Mouse (Mus musculus) liver, embryonic 13.5 days (tissue): Measurements from ENCODE around the gene Dhx32. TPM values are rescaled to one million over a fixed set of nuclear protein-coding genes. Genes with fewer than 3 reads are reported as not detected.
"Not testable (repeated sequence)": the region's sequence is repeated elsewhere in the genome, so short reads cannot be mapped to it uniquely, and the experiment has no call there.

Experiments used
- ATAC-seq: fragments of 200-750 bp; cut with Nextera tagmentation; 2 replicates; pipeline ENCODE4 v1.8.0; 2017; ENCODE audit warnings: low read depth, mild to moderate bottlenecking, moderate number of reproducible peaks, moderate library complexity
- DNase-seq: peaks from one replicate; pipeline ENCODE4 v3.0.0; 2022
- H3K27ac ChIP-seq: fragments of 300-500 bp; sonication (generic); 2 replicates; pipeline ENCODE4 v1.5.1; 2015; ENCODE audit warnings: moderate library complexity, mild to moderate bottlenecking, inconsistent platforms
- H3K27me3 ChIP-seq: fragments of 300-500 bp; sonication (generic); 2 replicates; pipeline ENCODE4 v1.6.1; 2015; ENCODE audit warnings: mild to moderate bottlenecking, inconsistent platforms
- H3K36me3 ChIP-seq: fragments of 300-500 bp; sonication (generic); 2 replicates; pipeline ENCODE4 v1.6.1; 2015; ENCODE audit warnings: mild to moderate bottlenecking, inconsistent platforms
- H3K4me1 ChIP-seq: fragments of 300-500 bp; sonication (generic); replicated peaks from 2 replicates; pipeline ENCODE4 v1.6.1; 2015; ENCODE audit warnings: inconsistent platforms
- H3K4me2 ChIP-seq: fragments of 300-500 bp; sonication (generic); 2 replicates; pipeline ENCODE4 v1.6.1; 2015; ENCODE audit warnings: inconsistent platforms, mild to moderate bottlenecking, moderate library complexity
- H3K4me3 ChIP-seq: fragments of 300-500 bp; sonication (generic); replicated peaks from 2 replicates; pipeline ENCODE4 v1.5.1; 2015; ENCODE audit warnings: mild to moderate bottlenecking, inconsistent platforms
- H3K9ac ChIP-seq: fragments of 300-500 bp; sonication (generic); 2 replicates; pipeline ENCODE4 v1.6.1; 2015; ENCODE audit warnings: mild to moderate bottlenecking, inconsistent platforms
- H3K9me3 ChIP-seq: fragments of 300-500 bp; sonication (generic); replicated peaks from 2 replicates; pipeline ENCODE4 v1.6.1; 2016; ENCODE audit warnings: inconsistent platforms
- WGBS: fragments of 180-500 bp; shearing (Covaris S2); methylation state at CpG from one replicate; pipeline ENCODE4 v1.1.7; 2015; ENCODE audit not compliant: insufficient replicate concordance; 5-methylcytosine and 5-hydroxymethylcytosine counted together
- polyA plus RNA-seq: library from polyadenylated mRNA; unstranded; fragments of >200 nt; fragmentation: Nextera tagmentation; extraction: Ambion mirVana; gene quantifications from 2 replicates; pipeline ENCODE4 v1.2.1, GENCODE M21; 2015

The Dhx32 gene
- polyA plus RNA-seq, 1 experiment from 2014 or later: 13.1 TPM

DNA sequence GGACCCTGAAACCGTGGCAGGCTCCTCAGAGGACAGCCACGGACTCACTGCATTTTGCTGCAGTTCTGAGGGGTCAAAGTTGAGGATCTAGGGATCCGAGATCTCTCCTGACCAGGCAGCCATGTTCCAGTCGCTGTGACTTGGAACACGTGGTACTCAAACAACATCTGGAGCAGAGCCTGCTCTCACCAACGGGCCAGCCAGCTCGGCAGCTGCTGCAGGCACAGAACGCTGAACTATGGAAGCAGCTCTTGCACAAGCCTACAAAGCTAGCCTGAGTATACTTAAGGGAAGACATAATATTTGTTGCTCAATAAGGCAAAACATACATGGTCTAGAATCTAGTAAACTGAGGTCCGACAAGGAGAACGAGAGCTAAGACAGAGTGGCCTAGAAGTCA lies 57.0 kb downstream of the Dhx32 start:
- Histone ChIP-seq H3K27ac (no peak overlapping the region), H3K9me3 (no peaks in the 10 kb centered on the region), H3K27me3 (no peaks in the 10 kb centered on the region), H3K4me2 (no peak overlapping the region), H3K4me3 (no peak overlapping the region), H3K9ac (no peak overlapping the region), H3K36me3 (peaks cover 36% of the 10 kb centered on the region), H3K4me1 (peaks cover 1% of the 10 kb centered on the region; the same call in 1 of the 2 replicates)
- WGBS: 72% methylated on average over 10 of the region's 10 CpGs
- ATAC-seq (no peak), DNase-seq (no peak)

DNA sequence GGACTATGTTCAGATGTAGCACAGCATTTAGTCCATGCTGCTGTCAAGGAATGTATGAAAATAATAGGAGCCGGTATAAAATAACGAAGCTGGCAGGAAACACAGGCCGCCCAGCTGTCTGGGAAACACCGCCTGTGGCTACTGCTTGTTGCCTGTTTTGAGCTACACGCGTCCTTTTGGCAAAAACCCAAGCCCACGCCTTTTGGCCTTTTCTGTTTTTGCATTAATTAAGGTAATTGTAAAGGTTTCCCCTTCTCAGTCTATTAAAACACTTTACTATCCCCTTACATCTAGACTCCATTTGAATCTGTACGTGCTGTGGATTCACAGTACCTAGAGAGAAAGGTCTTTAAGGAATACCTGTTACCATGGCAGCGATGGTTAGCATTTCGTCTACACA lies 57.7 kb downstream of the Dhx32 start:
- Histone ChIP-seq H3K27ac (no peak overlapping the region), H3K4me2 (no peak overlapping the region), H3K27me3 (no peaks in the 10 kb centered on the region), H3K36me3 (peaks cover 43% of the 10 kb centered on the region), H3K9me3 (no peaks in the 10 kb centered on the region), H3K4me3 (no peak overlapping the region), H3K9ac (no peak overlapping the region), H3K4me1 (no peaks in the 10 kb centered on the region)
- 79% methylated on average over 10 of the region's 10 CpGs for WGBS
- DNase-seq (no peak), ATAC-seq (no peak)

- ATAC-seq (no peak), DNase-seq (no peak)
- Histone ChIP-seq H3K4me2 (no peak overlapping the region), H3K27me3 (no peaks in the 10 kb centered on the region), H3K9me3 (no peaks in the 10 kb centered on the region), H3K4me1 (no peaks in the 10 kb centered on the region), H3K4me3 (no peak overlapping the region), H3K36me3 (peaks cover 86% of the 10 kb centered on the region), H3K27ac (no peak overlapping the region), H3K9ac (no peak overlapping the region)
- WGBS: 89% methylated on average over 11 of the region's 11 CpGs
Observed at GRCm38 (mm10) chr7:133720616-133721015, 61.9 kb downstream of the Dhx32 start.

DNA sequence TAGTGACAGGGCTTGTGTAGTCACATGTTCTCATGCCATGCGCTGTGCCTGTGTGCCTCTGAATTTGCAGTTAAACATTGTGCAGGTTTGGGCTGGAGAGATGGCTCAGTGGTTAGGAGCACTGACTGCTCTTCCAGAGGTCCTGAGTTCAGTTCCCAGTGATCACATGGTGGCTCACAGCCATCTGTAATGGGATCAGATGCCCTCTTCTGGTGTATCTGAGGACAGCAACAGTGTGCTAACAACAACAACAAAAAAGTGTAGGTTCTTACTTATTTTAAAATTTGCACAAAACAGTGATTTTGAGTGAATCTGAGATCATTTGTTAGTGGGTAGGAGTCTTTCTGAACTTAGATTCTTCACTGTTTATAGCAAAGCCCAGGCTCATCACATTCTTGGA lies 63.9 kb downstream of the Dhx32 start:
- no peaks in the 10 kb centered on the region for H3K4me1 ChIP-seq
- no peak for ATAC-seq
- H3K9ac ChIP-seq: no peak overlapping the region
- H3K27ac ChIP-seq: no peak overlapping the region
- H3K4me2 ChIP-seq: no peak overlapping the region
- no peak for DNase-seq
- no peak overlapping the region for H3K4me3 ChIP-seq
- no peaks in the 10 kb centered on the region for H3K27me3 ChIP-seq
- WGBS: 85% methylated on average over 1 of the region's 1 CpGs
- no peaks in the 10 kb centered on the region for H3K9me3 ChIP-seq
- H3K36me3 ChIP-seq: peaks cover 97% of the 10 kb centered on the region

- Histone ChIP-seq H3K36me3 (peaks cover 92% of the 10 kb centered on the region), H3K4me1 (peaks cover 3% of the 10 kb centered on the region; the same call in 1 of the 2 replicates), H3K27ac (no peak overlapping the region), H3K9me3 (no peaks in the 10 kb centered on the region), H3K4me3 (no peak overlapping the region), H3K9ac (no peak overlapping the region), H3K27me3 (no peaks in the 10 kb centered on the region), H3K4me2 (no peak overlapping the region)
- WGBS: 91% methylated on average over 4 of the region's 4 CpGs
- ATAC-seq (no peak), DNase-seq (no peak)
Observed at GRCm38 (mm10) chr7:133715387-133715786, 67.1 kb downstream of the Dhx32 start.

DNA sequence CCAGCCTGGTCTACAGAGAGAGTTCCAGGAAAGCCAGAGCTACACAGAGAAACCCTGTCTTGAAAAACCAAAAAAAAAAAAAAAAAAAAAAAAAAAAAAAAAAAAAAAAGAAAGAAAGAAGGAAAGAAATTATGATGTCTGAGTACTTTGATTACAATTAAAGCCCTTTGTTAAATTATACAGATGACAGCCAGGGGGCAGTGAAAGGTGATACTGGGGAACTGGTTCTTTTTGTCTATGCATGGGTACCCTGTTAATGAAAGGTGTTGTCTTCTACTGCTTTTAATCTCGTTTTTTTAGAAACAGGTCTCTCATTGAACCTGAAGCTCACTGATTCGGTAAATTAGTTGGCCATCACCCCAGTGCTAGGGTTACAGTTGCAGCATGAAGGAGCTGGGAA lies 75.2 kb downstream of the Dhx32 start:
- H3K27me3 ChIP-seq: no peaks in the 10 kb centered on the region
- ATAC-seq (no peak), DNase-seq (no peak)
- peak overlapping the region; percentile 40; the same call in 1 of the 2 replicates for H3K27ac ChIP-seq
- peaks cover 64% of the 10 kb centered on the region for H3K4me1 ChIP-seq
- no peak overlapping the region for H3K9ac ChIP-seq
- peaks cover 18% of the 10 kb centered on the region for H3K36me3 ChIP-seq
- peak overlapping the region; percentile 87 for H3K4me3 ChIP-seq
- H3K9me3 ChIP-seq: no peaks in the 10 kb centered on the region
- 73% methylated on average over 2 of the region's 2 CpGs for WGBS
- H3K4me2 ChIP-seq: peak overlapping the region; percentile 89

DNA sequence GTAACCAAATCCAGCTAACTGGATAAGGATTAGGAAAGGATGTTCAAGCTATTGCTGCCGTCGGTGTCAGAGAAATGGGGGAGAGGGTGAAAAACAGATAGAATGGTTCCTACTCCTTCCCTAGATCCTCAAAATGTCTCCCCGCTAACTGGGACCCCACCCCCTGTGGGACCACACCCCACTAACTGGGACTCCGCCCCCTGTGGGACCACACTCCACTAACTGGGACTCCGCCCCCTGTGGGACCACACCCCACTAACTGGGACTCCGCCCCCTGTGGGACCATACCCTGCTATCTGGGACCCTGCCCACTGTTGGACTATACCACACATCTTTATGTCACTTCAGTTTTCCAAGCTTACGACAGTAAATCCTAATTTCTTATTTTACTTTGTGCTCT lies 78.6 kb downstream of the Dhx32 start:
- ATAC-seq (no peak), DNase-seq (no peak)
- Histone ChIP-seq H3K9me3 (no peaks in the 10 kb centered on the region), H3K27ac (peak overlapping the region; percentile 74), H3K9ac (no peak overlapping the region), H3K4me2 (no peak overlapping the region), H3K27me3 (no peaks in the 10 kb centered on the region), H3K4me1 (peaks cover 75% of the 10 kb centered on the region), H3K4me3 (no peak overlapping the region), H3K36me3 (peaks cover 35% of the 10 kb centered on the region)
- WGBS: 89% methylated on average over 7 of the region's 7 CpGs

- Histone ChIP-seq H3K4me2 (peak overlapping the region; percentile 81), H3K4me1 (peaks cover 79% of the 10 kb centered on the region), H3K9ac (peak overlapping the region; percentile 81), H3K27ac (peak overlapping the region; percentile 100), H3K4me3 (peak overlapping the region; percentile 74), H3K9me3 (no peaks in the 10 kb centered on the region), H3K27me3 (no peaks in the 10 kb centered on the region), H3K36me3 (peaks cover 46% of the 10 kb centered on the region)
- peak; percentile 84 for ATAC-seq
- peak; percentile 88 for DNase-seq
- 20% methylated on average over 10 of the region's 10 CpGs for WGBS
Observed at GRCm38 (mm10) chr7:133702333-133702732, 80.2 kb downstream of the Dhx32 start.

DNA sequence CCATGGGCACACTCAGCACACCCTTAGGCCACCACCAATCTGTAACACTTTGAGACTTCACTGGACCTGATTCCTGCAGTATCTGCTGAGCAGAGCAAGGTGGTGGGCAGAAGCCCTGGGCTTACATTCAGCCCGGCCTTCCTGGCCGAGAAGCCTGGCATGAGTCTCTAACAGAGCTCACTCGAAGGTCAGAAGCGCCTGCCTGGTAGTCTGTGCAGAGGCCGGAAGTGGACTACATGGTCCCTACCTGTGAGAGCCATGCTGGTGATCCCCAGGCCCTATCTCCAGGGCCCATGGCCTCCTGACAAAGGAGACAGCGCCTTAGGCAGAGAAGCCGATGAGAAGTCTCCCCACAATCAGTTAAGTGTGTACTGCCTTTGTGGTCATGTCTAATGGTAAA lies 81.2 kb downstream of the Dhx32 start:
- no peaks in the 10 kb centered on the region for H3K9me3 ChIP-seq
- H3K4me1 ChIP-seq: peaks cover 85% of the 10 kb centered on the region
- H3K4me2 ChIP-seq: peak overlapping the region; percentile 81
- H3K36me3 ChIP-seq: peaks cover 56% of the 10 kb centered on the region
- peak overlapping the region; percentile 74 for H3K4me3 ChIP-seq
- peak overlapping the region; percentile 81 for H3K9ac ChIP-seq
- 0 out of 2 replicates have a peak, but pooled peaks have one; percentile 3 for ATAC-seq
- H3K27ac ChIP-seq: peak overlapping the region; percentile 100
- H3K27me3 ChIP-seq: no peaks in the 10 kb centered on the region
- no peak for DNase-seq
- 44% methylated on average over 7 of the region's 7 CpGs for WGBS

- DNase-seq (no peak), ATAC-seq (no peak)
- Histone ChIP-seq H3K4me2 (peak overlapping the region; percentile 81), H3K36me3 (peaks cover 71% of the 10 kb centered on the region), H3K27ac (peak overlapping the region; percentile 100), H3K9me3 (no peaks in the 10 kb centered on the region), H3K27me3 (no peaks in the 10 kb centered on the region), H3K9ac (peak overlapping the region; percentile 81), H3K4me3 (peak overlapping the region; percentile 74), H3K4me1 (peaks cover 84% of the 10 kb centered on the region)
- 59% methylated on average over 4 of the region's 4 CpGs for WGBS
Observed at GRCm38 (mm10) chr7:133699885-133700284, 82.6 kb downstream of the Dhx32 start.

GRCm38 (mm10) chr7:133698021-133698709 lies 84.4 kb downstream of the Dhx32 start:
- peaks cover 72% of the 10 kb centered on the region for H3K36me3 ChIP-seq

DNA sequence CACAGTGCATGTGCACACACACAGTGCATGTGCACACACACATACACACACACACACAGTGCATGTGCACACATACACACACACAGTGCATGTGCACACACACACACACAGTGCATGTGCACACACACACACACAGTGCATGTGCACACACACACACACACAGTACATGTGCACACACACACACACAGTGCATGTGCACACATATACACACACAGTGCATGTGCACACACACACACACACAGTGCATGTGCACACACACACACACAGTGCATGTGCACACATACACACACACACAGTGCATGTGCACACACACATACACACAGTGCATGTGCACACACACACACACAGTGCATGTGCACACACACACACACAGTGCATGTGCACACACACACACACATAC lies 96.9 kb downstream of the Dhx32 start:
- not testable (repeated sequence) for ATAC-seq, H3K9ac ChIP-seq, H3K27me3 ChIP-seq, H3K9me3 ChIP-seq, H3K4me1 ChIP-seq, H3K27ac ChIP-seq, DNase-seq, H3K4me3 ChIP-seq, H3K4me2 ChIP-seq
- peaks cover 65% of the 10 kb centered on the region for H3K36me3 ChIP-seq

More at GRCm38 (mm10) chr7:133698021-133698709, 84.4 kb downstream of the Dhx32 start:
- H3K27ac ChIP-seq: peak overlapping the region; percentile 100
- H3K9me3 ChIP-seq: no peaks in the 10 kb centered on the region
- WGBS: 21% methylated on average over 12 of the region's 12 CpGs
- peak overlapping the region; percentile 81 for H3K4me2 ChIP-seq
- peak overlapping the region; percentile 74 for H3K4me3 ChIP-seq
- H3K4me1 ChIP-seq: peaks cover 73% of the 10 kb centered on the region
- DNase-seq (peak; percentile 80), ATAC-seq (peak; percentile 83)
- no peaks in the 10 kb centered on the region for H3K27me3 ChIP-seq
- H3K9ac ChIP-seq: peak overlapping the region; percentile 81
